8 mouse cellular contexts compared by ENCODE assay signal in genomic region chr9:66825990-66826389, GRCm38 (mm10). TPM values are rescaled to one million over a fixed set of nuclear protein-coding genes. Genes with fewer than 3 reads are reported as not detected.
DNase-seq lines count a peak whose midpoint lies in the region; TF ChIP-seq lines count a peak whose summit lies in the region.
"Had no signal": no experiment of that assay in that cellular context is flagged by ENCODE, and none has a peak within 500 bp of the region (broad histone marks: within the 10 kb centered on the region; RNA-seq: fewer than 3 reads in every experiment).

No protein-coding gene starts in this region.

- WGBS in kidney, adult 2 months, result 25% methylated on average over 1 of the region's 1 CpGs
- 51% methylated on average over 1 of the region's 1 CpGs for WGBS in forebrain, embryonic 10.5 days

- TF ChIP-seq CTCF in kidney, adult 2 months (conservative IDR thresholded peaks at IDR 0.05; ENCODE audit: insufficient read depth, insufficient read length, low read depth, low read length), result 0 out of 2 replicates have a peak, but pooled peaks have one; percentile 6

- peak; percentile 65 for DNase-seq in kidney, adult 2 months
- DNase-seq in kidney, adult 18-20 months, result no peak
- DNase-seq in 3134 (ENCODE audit: extremely low read depth, insufficient read length, low spot score), result peak; percentile 30
- peak; percentile 67 for DNase-seq in A20 (ENCODE audit: low read depth, low spot score)
- peak; percentile 84 for DNase-seq in embryo, embryonic 10.5 days (ENCODE audit: low spot score)
- peak; percentile 34 for DNase-seq in retina, adult 2 months (ENCODE audit: low read depth, low spot score)
- DNase-seq in forebrain, embryonic 10.5 days (ENCODE audit: extremely low spot score, low spot score), result no peak

- no peaks in the 10 kb centered on the region for H3K27me3 ChIP-seq in kidney, adult 2 months (replicated peaks; ENCODE audit: control insufficient read depth, insufficient read depth, low read length)
- no peaks in the 10 kb centered on the region for H3K27me3 ChIP-seq in forebrain, embryonic 10.5 days (ENCODE audit: poor library complexity, severe bottlenecking)

- H3K4me1 ChIP-seq in kidney, adult 2 months (ENCODE audit: control insufficient read depth, insufficient read depth, low read length), result no peaks in the 10 kb centered on the region
- H3K4me1 ChIP-seq in forebrain, embryonic 10.5 days, result no peaks in the 10 kb centered on the region

- peaks cover 1% of the 10 kb centered on the region for H3K36me3 ChIP-seq in kidney, adult 2 months (ENCODE audit: control insufficient read depth, insufficient read depth, low read length)
- no peaks in the 10 kb centered on the region for H3K36me3 ChIP-seq in forebrain, embryonic 10.5 days (replicated peaks)

- H3K9me3 ChIP-seq in forebrain, embryonic 10.5 days, result no peaks in the 10 kb centered on the region

- TF ChIP-seq POLR2A in kidney, adult 2 months (IDR thresholded peaks at IDR 0.05; ENCODE audit: low read depth, low read length), result no peak

- H3K27ac ChIP-seq in kidney, adult 2 months (ENCODE audit: insufficient read depth, low read depth, low read length), result no peak overlapping the region
- H3K27ac ChIP-seq in forebrain, embryonic 10.5 days, result no peak overlapping the region

- no peak overlapping the region for H3K4me3 ChIP-seq in kidney, adult 2 months (ENCODE audit: insufficient read depth, low read depth, low read length)
- H3K4me3 ChIP-seq in forebrain, embryonic 10.5 days, result no peak overlapping the region
- H3K4me3 ChIP-seq: erythroblast, embryonic 14.5 days had no signal

RNA-seq across cellular contexts. Expression of gene Aph1c, which starts 8.5 kb away (rescaled TPM):
- polyA plus RNA-seq in kidney, adult 2 months (2012; rRNA removed), result 22.9 and 29.4 TPM in 2 replicates
- 1.00 and 1.5 TPM in 2 replicates for polyA plus RNA-seq in forebrain, embryonic 10.5 days (2016; fragmentation: Nextera tagmentation; extraction: Ambion mirVana)
- polyA plus RNA-seq: erythroblast, embryonic 14.5 days had no signal

RNA-seq across cellular contexts. Expression of gene Gm10647, which starts 29.2 kb away (rescaled TPM):
- 0.16 and 0.20 TPM in 2 replicates for polyA plus RNA-seq in kidney, adult 2 months (2012; rRNA removed)
- polyA plus RNA-seq in forebrain, embryonic 10.5 days (2016; fragmentation: Nextera tagmentation; extraction: Ambion mirVana), result 0.36 and 0.46 TPM in 2 replicates
- polyA plus RNA-seq: erythroblast, embryonic 14.5 days had no signal

RNA-seq across cellular contexts. Expression of gene Aph1b, which starts 30.7 kb away (rescaled TPM):
- polyA plus RNA-seq in kidney, adult 2 months (2012; rRNA removed), result 5.4 and 6.5 TPM in 2 replicates
- 10.1 and 11.9 TPM in 2 replicates for polyA plus RNA-seq in forebrain, embryonic 10.5 days (2016; fragmentation: Nextera tagmentation; extraction: Ambion mirVana)

Comparison
In these comparisons a context has a peak if more than half of its experiments do, and no peak if none do; other contexts are left out.
1. DNase-seq: peak in kidney, adult 2 months (single experiment), 3134 (single experiment), A20 (single experiment), embryo, embryonic 10.5 days (single experiment) and retina, adult 2 months (single experiment); none in kidney, adult 18-20 months (single experiment) and forebrain, embryonic 10.5 days (single experiment).